Mouse (Mus musculus) midbrain, postnatal 0 days (tissue): ENCODE data around the gene Rtn3. TPM values are rescaled to one million over a fixed set of nuclear protein-coding genes. Genes with fewer than 3 reads are reported as not detected.
A peak's percentile ranks its signal among the peaks of the same experiment; 100 is the strongest.
"Not testable (repeated sequence)": the region's sequence is repeated elsewhere in the genome, so short reads cannot be mapped to it uniquely, and the experiment has no call there.

Source experiments
- ATAC-seq: fragments of 200-750 bp; cut with Nextera tagmentation; 2 replicates; pipeline ENCODE4 v1.8.0; 2017; ENCODE audit warnings: moderate number of reproducible peaks, mild to moderate bottlenecking, moderate TSS enrichment, moderate library complexity; ENCODE audit not compliant: low FRiP score
- DNase-seq: peaks from one replicate; pipeline ENCODE4 v3.0.0-alpha.2; 2015; ENCODE audit warnings: low spot score
- H3K27ac ChIP-seq: fragments of 300-500 bp; sonication (generic); 2 replicates; pipeline ENCODE4 v1.5.1; 2014; ENCODE audit warnings: low read depth, mild to moderate bottlenecking, low read length, mixed read lengths
- H3K27me3 ChIP-seq: fragments of 300-500 bp; sonication (generic); 2 replicates; pipeline ENCODE4 v1.6.1; 2014; ENCODE audit warnings: low read length, control low read depth, mixed read lengths; ENCODE audit not compliant: insufficient read depth
- H3K36me3 ChIP-seq: fragments of 300-500 bp; sonication (generic); 2 replicates; pipeline ENCODE4 v1.6.1; 2014; ENCODE audit warnings: low read length, control low read depth, mixed read lengths; ENCODE audit not compliant: insufficient read depth
- H3K4me1 ChIP-seq: fragments of 300-500 bp; sonication (generic); 2 replicates; pipeline ENCODE4 v1.6.1; 2014; ENCODE audit warnings: mild to moderate bottlenecking, control low read depth, antibody characterized with exemption, low read length, mixed read lengths; ENCODE audit not compliant: insufficient read depth
- H3K4me2 ChIP-seq: fragments of 300-500 bp; sonication (generic); 2 replicates; pipeline ENCODE4 v1.6.1; 2014; ENCODE audit warnings: low read depth, mild to moderate bottlenecking, low read length, mixed read lengths; ENCODE audit not compliant: poor library complexity, severe bottlenecking
- H3K4me3 ChIP-seq: fragments of 300-500 bp; sonication (generic); 2 replicates; pipeline ENCODE4 v1.5.1; 2014; ENCODE audit warnings: low read depth, mild to moderate bottlenecking, low read length, moderate library complexity
- H3K9ac ChIP-seq: fragments of 300-500 bp; sonication (generic); replicated peaks from 2 replicates; pipeline ENCODE4 v1.6.1; 2014; ENCODE audit warnings: mild to moderate bottlenecking, low read length, moderate library complexity, mixed read lengths; ENCODE audit not compliant: poor library complexity, severe bottlenecking
- H3K9me3 ChIP-seq: fragments of 300-500 bp; sonication (generic); 2 replicates; pipeline ENCODE4 v1.6.1; 2016; ENCODE audit warnings: low read length, control low read depth
- CTCF ChIP-seq: IDR thresholded peaks from 2 replicates; pipeline ENCODE4 v1.5.1; 2016; ENCODE audit warnings: antibody characterized with exemption, mild to moderate bottlenecking
- WGBS: fragments of 180-500 bp; shearing (Covaris S2); extraction: QIAGEN DNeasy Blood & Tissue Kit; methylation state at CpG from one replicate; pipeline ENCODE4 v1.1.7; 2014; 5-methylcytosine and 5-hydroxymethylcytosine counted together
- polyA plus RNA-seq: library from polyadenylated mRNA; unstranded; fragments of >200 nt; fragmentation: Nextera tagmentation; extraction: Ambion mirVana; gene quantifications from 2 replicates; pipeline ENCODE4 v1.2.1, GENCODE M21; 2015
- total RNA-seq: library from RNA; depleted of rRNA; stranded (reverse); fragments of >200 nt; gene quantifications from 2 replicates; pipeline ENCODE4 v1.2.3, GENCODE M21; 2014

Gene Rtn3
- total and polyA plus RNA-seq, 2 experiments from 2014 or later = 420 to 750 TPM

DNA sequence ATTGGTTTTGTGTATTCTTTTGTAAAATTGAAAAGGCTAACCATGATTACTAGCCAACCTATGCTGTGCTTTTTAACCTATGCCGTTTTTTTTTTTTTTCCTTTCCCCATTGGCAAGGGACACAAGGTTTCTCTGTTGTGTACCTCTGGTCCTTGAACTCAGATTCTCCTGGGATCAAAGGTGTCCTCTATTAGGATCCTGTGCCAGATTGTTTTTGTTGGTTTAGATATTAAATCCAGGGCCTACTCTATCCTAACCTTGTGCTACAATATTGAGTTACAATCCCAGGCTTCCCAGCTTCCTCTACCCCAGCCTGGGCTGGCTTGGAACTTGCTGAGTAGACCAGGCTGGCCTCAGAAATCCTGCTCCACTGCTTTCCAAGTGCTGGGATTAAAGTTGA, 17.6 kb upstream of the Rtn3 start:
- H3K4me2 ChIP-seq = no peak overlapping the region
- H3K27ac ChIP-seq = no peak overlapping the region
- H3K27me3 ChIP-seq = no peaks in the 10 kb centered on the region
- ATAC-seq (no peak), DNase-seq (no peak)
- H3K9ac ChIP-seq = no peak overlapping the region
- no peaks in the 10 kb centered on the region for H3K36me3 ChIP-seq
- 93% methylated on average over 1 of the region's 1 CpGs for WGBS
- H3K4me1 ChIP-seq = no peaks in the 10 kb centered on the region
- no peak overlapping the region for H3K4me3 ChIP-seq
- no peak for TF ChIP-seq CTCF
- H3K9me3 ChIP-seq = no peaks in the 10 kb centered on the region

DNA sequence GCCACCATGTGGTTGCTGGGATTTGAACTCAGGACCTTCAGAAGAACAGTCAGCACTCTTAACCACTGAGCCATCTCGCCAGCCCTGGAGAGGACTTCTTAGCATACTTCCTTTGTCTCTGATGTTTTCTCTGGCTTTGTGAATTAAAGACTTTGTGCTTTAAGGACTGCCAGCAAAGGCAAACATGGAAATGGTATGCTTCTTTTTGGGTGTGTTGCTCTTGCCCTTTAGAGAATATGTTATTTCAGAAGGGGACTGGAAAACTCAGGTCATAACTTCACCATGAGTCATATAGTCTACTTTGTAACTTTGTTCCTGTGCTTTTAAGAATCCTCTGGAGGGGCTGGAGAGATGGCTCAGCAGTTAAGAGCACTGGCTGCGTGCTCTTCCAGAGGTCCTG, 15.7 kb upstream of the Rtn3 start:
- no peak overlapping the region for H3K4me3 ChIP-seq
- no peak overlapping the region for H3K9ac ChIP-seq
- H3K9me3 ChIP-seq = no peaks in the 10 kb centered on the region
- DNase-seq (no peak), ATAC-seq (no peak)
- H3K36me3 ChIP-seq = no peaks in the 10 kb centered on the region
- no peak overlapping the region for H3K4me2 ChIP-seq
- no peaks in the 10 kb centered on the region for H3K4me1 ChIP-seq
- no peak overlapping the region for H3K27ac ChIP-seq
- TF ChIP-seq CTCF = no peak
- 96% methylated on average over 2 of the region's 2 CpGs for WGBS
- H3K27me3 ChIP-seq = no peaks in the 10 kb centered on the region

DNA sequence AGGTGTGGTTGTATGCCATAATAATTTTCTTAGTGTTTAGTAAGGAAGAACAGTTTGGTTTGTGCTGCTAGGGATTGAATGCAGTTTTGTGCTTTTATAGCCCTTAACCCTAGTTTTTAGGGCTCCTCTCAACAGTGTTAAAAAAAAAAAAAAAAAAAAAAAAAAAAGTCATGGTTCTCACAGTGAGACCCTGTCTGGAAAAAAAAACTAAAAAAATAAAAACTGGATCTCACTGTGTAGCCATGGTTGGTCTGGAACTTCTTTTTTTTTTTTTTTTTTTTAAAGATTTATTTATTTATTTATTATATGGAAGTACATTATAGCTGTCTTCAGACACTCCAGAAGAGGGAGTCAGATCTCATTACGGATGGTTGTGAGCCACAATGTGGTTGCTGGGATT, 13.0 kb upstream of the Rtn3 start:
- not testable (repeated sequence) for H3K9ac ChIP-seq, DNase-seq, ATAC-seq, H3K4me3 ChIP-seq, H3K36me3 ChIP-seq, H3K9me3 ChIP-seq, H3K27ac ChIP-seq, H3K4me2 ChIP-seq, H3K27me3 ChIP-seq, H3K4me1 ChIP-seq
- WGBS = 57% methylated on average over 1 of the region's 1 CpGs

DNA sequence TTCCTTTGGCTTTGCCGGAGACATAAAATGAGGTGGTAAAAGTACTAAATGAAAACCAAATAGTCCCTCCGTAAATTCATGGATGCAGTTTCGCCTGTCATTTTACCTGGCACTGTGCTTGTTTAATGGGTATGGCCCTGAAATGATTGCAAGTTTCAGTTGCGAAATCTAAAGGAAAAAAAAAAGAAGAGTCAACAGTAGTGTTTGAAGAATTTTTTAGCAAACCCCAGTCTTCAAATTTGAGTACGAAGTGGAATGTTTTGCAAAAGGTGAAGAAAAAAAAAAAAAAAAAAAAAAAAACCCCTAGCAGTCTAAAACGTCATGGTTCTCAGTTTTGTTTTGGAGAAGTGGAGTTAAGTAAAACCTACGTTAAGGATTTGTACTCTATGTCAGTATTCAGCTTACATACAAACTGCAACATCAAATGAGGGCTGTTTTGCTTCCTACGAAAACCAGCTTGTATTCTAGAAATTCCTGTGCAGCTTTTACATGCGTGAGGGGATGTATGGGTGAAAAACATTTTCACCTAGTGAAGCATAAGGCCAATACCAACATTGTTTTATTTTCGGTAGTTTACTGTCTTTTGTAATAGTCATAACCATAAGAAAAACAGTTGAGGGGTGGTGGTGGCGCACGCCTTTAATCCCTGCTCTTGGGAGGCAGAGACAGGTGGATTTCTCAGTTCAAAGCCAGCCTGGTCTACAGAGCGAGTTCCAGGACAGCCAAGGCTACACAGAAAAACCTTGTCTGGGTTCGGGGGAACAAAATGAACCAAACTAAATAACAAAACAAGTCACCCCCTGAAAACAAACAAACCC, 12.3 kb upstream of the Rtn3 start:
- Histone ChIP-seq H3K36me3 (no peaks in the 10 kb centered on the region), H3K9me3 (no peaks in the 10 kb centered on the region), H3K4me2 (peak overlapping the region; percentile 61), H3K27me3 (no peaks in the 10 kb centered on the region), H3K9ac (peak overlapping the region; percentile 54; the same call in 1 of the 2 replicates), H3K27ac (0 out of 2 replicates have a peak overlapping the region, but pooled peaks have one; percentile 95), H3K4me3 (peak overlapping the region; percentile 47), H3K4me1 (no peaks in the 10 kb centered on the region)
- ATAC-seq (no peak), DNase-seq (no peak)
- no peak for TF ChIP-seq CTCF
- WGBS = 40% methylated on average over 14 of the region's 14 CpGs

DNA sequence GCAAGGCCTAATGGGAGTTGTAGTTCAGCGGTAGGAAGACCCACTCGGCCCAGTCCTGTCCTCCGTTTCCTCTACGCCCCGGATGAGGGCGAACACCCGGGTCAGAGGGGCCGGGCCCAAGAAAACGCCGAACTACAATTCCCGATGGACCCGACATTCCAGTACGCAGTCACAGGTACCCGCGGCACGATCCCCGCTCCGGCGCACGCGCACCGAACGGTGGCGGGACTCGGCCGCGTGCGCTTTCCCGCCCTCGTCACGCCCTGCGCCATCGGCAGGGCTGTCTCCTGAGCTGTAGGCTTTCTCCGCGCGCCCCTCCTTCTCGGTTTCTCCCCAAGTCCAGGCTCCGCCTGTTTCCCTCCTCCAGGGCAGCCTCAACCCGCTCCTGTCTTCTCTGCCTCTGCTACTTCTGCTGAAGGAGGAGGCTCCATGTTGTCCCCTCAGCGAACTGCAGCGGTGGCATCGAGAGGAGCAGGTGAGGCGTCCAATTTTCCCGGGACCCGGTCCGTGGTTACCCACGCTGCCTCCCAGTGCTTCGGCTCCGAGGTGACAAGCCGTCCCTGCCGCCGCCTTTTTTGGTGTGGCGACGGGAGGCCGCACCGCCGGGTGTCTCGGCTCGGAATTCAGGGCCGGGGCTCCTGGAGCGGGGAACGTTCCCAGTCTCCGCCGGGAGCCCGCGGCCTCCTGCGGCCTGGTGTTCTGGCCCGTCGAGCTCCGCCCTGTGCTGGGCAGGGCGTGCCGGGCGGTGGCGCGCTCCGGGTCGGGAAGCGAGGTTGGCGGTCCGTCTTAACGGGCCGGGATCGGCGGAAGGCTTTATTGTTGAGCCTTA, 11.3 kb upstream of the Rtn3 start:
- Histone ChIP-seq H3K27ac (peak overlapping the region; percentile 95), H3K4me2 (peak overlapping the region; percentile 61), H3K36me3 (no peaks in the 10 kb centered on the region), H3K9ac (peak overlapping the region; percentile 54), H3K27me3 (no peaks in the 10 kb centered on the region), H3K4me3 (peak overlapping the region; percentile 47), H3K4me1 (no peaks in the 10 kb centered on the region), H3K9me3 (no peaks in the 10 kb centered on the region)
- under 1% methylated on average over 84 of the region's 84 CpGs for WGBS
- DNase-seq = peak; percentile 98
- ATAC-seq = peak; percentile 97
- TF ChIP-seq CTCF = peak; percentile 33
